Mouse (Mus musculus) ES-E14 (cell line): ENCODE results near the gene Ap3b1.

ENCODE experiments used
- HCFC1 ChIP-seq: IDR thresholded peaks from 2 replicates; pipeline ENCODE4 v1.6.1; 2012; ENCODE audit warnings: low read length, inconsistent platforms, borderline replicate concordance; ENCODE audit not compliant: insufficient read depth
- MAFK ChIP-seq: IDR thresholded peaks from 2 replicates; pipeline ENCODE4 v1.6.1; 2014; ENCODE audit warnings: mild to moderate bottlenecking, low read depth, low read length, inconsistent platforms; ENCODE audit not compliant: insufficient read depth
- ZC3H11A ChIP-seq: IDR thresholded peaks from 2 replicates; pipeline ENCODE4 v1.6.1; 2012; ENCODE audit warnings: low read depth, mild to moderate bottlenecking, inconsistent platforms, low read length, borderline replicate concordance
- ZNF384 ChIP-seq: IDR thresholded peaks from 2 replicates; pipeline ENCODE4 v1.6.1; 2012; ENCODE audit warnings: low read depth, low read length, inconsistent platforms

- TF ChIP-seq ZC3H11A (no peak), MAFK (no peak), HCFC1 (no peak), ZNF384 (no peak)
Observed at GRCm38 (mm10) chr13:94464221-94464620, 105.5 kb downstream of the Ap3b1 start.
